Mouse (Mus musculus) lung, postnatal 0 days (tissue): ENCODE measurements around the gene Haus6. TPM values are rescaled to one million over a fixed set of nuclear protein-coding genes. Genes with fewer than 3 reads are reported as not detected.
A peak's percentile ranks its signal among the peaks of the same experiment; 100 is the strongest.

Source experiments
- ATAC-seq: fragments of 200-750 bp; cut with Nextera tagmentation; 2 replicates; pipeline ENCODE4 v1.8.0; 2017; ENCODE audit warnings: moderate library complexity
- DNase-seq: peaks from one replicate; pipeline ENCODE4 v3.0.0-alpha.2; 2016; ENCODE audit warnings: low spot score
- H3K27ac ChIP-seq: fragments of 300-500 bp; sonication (generic); 2 replicates; pipeline ENCODE4 v1.5.1; 2014; ENCODE audit warnings: antibody characterized with exemption, mild to moderate bottlenecking, low read length, mixed read lengths
- H3K27me3 ChIP-seq: fragments of 300-500 bp; sonication (generic); replicated peaks from 2 replicates; pipeline ENCODE4 v1.6.1; 2014; ENCODE audit warnings: low read length, mixed read lengths; ENCODE audit not compliant: insufficient read depth
- H3K36me3 ChIP-seq: fragments of 300-500 bp; sonication (generic); 2 replicates; pipeline ENCODE4 v1.6.1; 2014; ENCODE audit warnings: low read length, mixed read lengths; ENCODE audit not compliant: insufficient read depth
- H3K4me1 ChIP-seq: fragments of 300-500 bp; sonication (generic); 2 replicates; pipeline ENCODE4 v1.6.1; 2014; ENCODE audit warnings: antibody characterized with exemption, low read depth, low read length, mixed read lengths; ENCODE audit not compliant: insufficient read depth
- H3K4me2 ChIP-seq: fragments of 300-500 bp; sonication (generic); replicated peaks from 2 replicates; pipeline ENCODE4 v1.6.1; 2014; ENCODE audit warnings: low read depth, mild to moderate bottlenecking, low read length, moderate library complexity, mixed read lengths
- H3K4me3 ChIP-seq: fragments of 300-500 bp; sonication (generic); 2 replicates; pipeline ENCODE4 v1.5.1; 2014; ENCODE audit warnings: low read depth, low read length
- H3K9ac ChIP-seq: fragments of 300-500 bp; sonication (generic); replicated peaks from 2 replicates; pipeline ENCODE4 v1.6.1; 2014; ENCODE audit warnings: low read depth, mild to moderate bottlenecking
- H3K9me3 ChIP-seq: fragments of 300-500 bp; sonication (generic); 2 replicates; pipeline ENCODE4 v1.6.1; 2016; ENCODE audit warnings: low read length, mixed read lengths
- CTCF ChIP-seq: IDR thresholded peaks from 2 replicates; pipeline ENCODE4 v1.5.1; 2016; ENCODE audit warnings: antibody characterized with exemption, mild to moderate bottlenecking
- EP300 ChIP-seq: IDR thresholded peaks from 2 replicates; pipeline ENCODE4 v1.6.1; 2016; ENCODE audit warnings: antibody characterized with exemption, mild to moderate bottlenecking, control low read depth
- WGBS: fragments of 180-500 bp; shearing (Covaris S2); extraction: QIAGEN DNeasy Blood & Tissue Kit; methylation state at CpG from one replicate; pipeline ENCODE4 v1.1.7; 2014; 5-methylcytosine and 5-hydroxymethylcytosine counted together
- polyA plus RNA-seq: library from polyadenylated mRNA; unstranded; fragments of >200 nt; fragmentation: Nextera tagmentation; extraction: Ambion mirVana; gene quantifications from 2 replicates; pipeline ENCODE4 v1.2.1, GENCODE M21; 2015

Haus6 gene
- polyA plus RNA-seq, 1 experiment from 2014 or later: 4.7 TPM

- Histone ChIP-seq H3K9ac (peak within 1 kb of the TSS; percentile 96), H3K27me3 (no peaks in the 10 kb centered on the region), H3K9me3 (no peaks in the 10 kb centered on the region), H3K4me3 (peak within 1 kb of the TSS; percentile 86), H3K4me2 (peak within 1 kb of the TSS; percentile 80), H3K4me1 (peaks cover 7% of the 10 kb centered on the region), H3K36me3 (no peaks in the 10 kb centered on the region), H3K27ac (peak within 1 kb of the TSS; percentile 97)
- TF ChIP-seq CTCF: peak; percentile 81
- peak; percentile 99 for TF ChIP-seq EP300
- DNase-seq (peak; percentile 96), ATAC-seq (peak; percentile 99)
- whole genome bisulfite sequencing: under 1% methylated on average over 53 of the region's 53 CpGs
Measured at GRCm38 (mm10) chr4:86575283-86575983, 36.4 kb downstream of the Haus6 start, which contains the start of gene Rraga. TSS of gene Rraga (plus strand) at chr4:86575668.

- H3K4me3 ChIP-seq: peak overlapping the region; percentile 86
- H3K27ac ChIP-seq: peak overlapping the region; percentile 97
- 18% methylated on average over 6 of the region's 6 CpGs for WGBS
- no peaks in the 10 kb centered on the region for H3K36me3 ChIP-seq
- peak overlapping the region; percentile 96 for H3K9ac ChIP-seq
- no peaks in the 10 kb centered on the region for H3K27me3 ChIP-seq
- ATAC-seq (0 out of 2 replicates have a peak, but pooled peaks have one; percentile 0), DNase-seq (no peak)
- no peak for TF ChIP-seq EP300
- no peak for TF ChIP-seq CTCF
- H3K4me2 ChIP-seq: peak overlapping the region; percentile 80
- H3K9me3 ChIP-seq: no peaks in the 10 kb centered on the region
- H3K4me1 ChIP-seq: peaks cover 7% of the 10 kb centered on the region
Measured at GRCm38 (mm10) chr4:86574939-86575282, 36.9 kb downstream of the Haus6 start.

GRCm38 (mm10) chr4:86561061-86561460, 50.8 kb downstream of the Haus6 start:
- H3K27me3 ChIP-seq: no peaks in the 10 kb centered on the region
- no peaks in the 10 kb centered on the region for H3K36me3 ChIP-seq
- no peak overlapping the region for H3K9ac ChIP-seq
- no peaks in the 10 kb centered on the region for H3K4me1 ChIP-seq
- TF ChIP-seq CTCF: no peak
- no peak for TF ChIP-seq EP300
- 92% methylated on average over 3 of the region's 3 CpGs for WGBS
- DNase-seq (no peak), ATAC-seq (no peak)
- no peaks in the 10 kb centered on the region for H3K9me3 ChIP-seq
- no peak overlapping the region for H3K27ac ChIP-seq
- no peak overlapping the region for H3K4me3 ChIP-seq
- H3K4me2 ChIP-seq: no peak overlapping the region

- H3K9me3 ChIP-seq: no peaks in the 10 kb centered on the region
- no peak for ATAC-seq
- H3K27ac ChIP-seq: no peak overlapping the region
- no peak overlapping the region for H3K4me3 ChIP-seq
- H3K36me3 ChIP-seq: no peaks in the 10 kb centered on the region
- H3K9ac ChIP-seq: no peak overlapping the region
- TF ChIP-seq EP300 (no peak), CTCF (no peak)
- no peak for DNase-seq
- WGBS: 52% methylated on average over 4 of the region's 4 CpGs
- no peak overlapping the region for H3K4me2 ChIP-seq
- H3K27me3 ChIP-seq: no peaks in the 10 kb centered on the region
- H3K4me1 ChIP-seq: no peaks in the 10 kb centered on the region
Measured at GRCm38 (mm10) chr4:86559006-86559405, 52.8 kb downstream of the Haus6 start.

GRCm38 (mm10) chr4:86558228-86558627, 53.6 kb downstream of the Haus6 start, which contains the start of gene Saxo1:
TSS of gene Saxo1 (minus strand) at chr4:86558328.
- no peak for ATAC-seq
- Histone ChIP-seq H3K36me3 (no peaks in the 10 kb centered on the region), H3K9ac (no peak within 1 kb of the TSS), H3K4me1 (no peaks in the 10 kb centered on the region), H3K9me3 (no peaks in the 10 kb centered on the region), H3K27ac (no peak within 1 kb of the TSS), H3K4me3 (no peak within 1 kb of the TSS), H3K27me3 (no peaks in the 10 kb centered on the region), H3K4me2 (no peak within 1 kb of the TSS)
- TF ChIP-seq EP300 (no peak), CTCF (no peak)
- 88% methylated on average over 7 of the region's 7 CpGs for WGBS
- DNase-seq: no peak

- ATAC-seq: no peak
- TF ChIP-seq EP300 (no peak), CTCF (no peak)
- Histone ChIP-seq H3K9me3 (no peaks in the 10 kb centered on the region), H3K27ac (no peak overlapping the region), H3K27me3 (no peaks in the 10 kb centered on the region), H3K4me1 (no peaks in the 10 kb centered on the region), H3K9ac (no peak overlapping the region), H3K4me3 (no peak overlapping the region), H3K36me3 (no peaks in the 10 kb centered on the region), H3K4me2 (no peak overlapping the region)
- DNase-seq: no peak
- WGBS: 65% methylated on average over 7 of the region's 7 CpGs
Measured at GRCm38 (mm10) chr4:86557371-86557770, 54.5 kb downstream of the Haus6 start.
